Mouse (Mus musculus): ENCODE data around the gene Fam131c. TPM values are rescaled to one million over a fixed set of nuclear protein-coding genes. Genes with fewer than 3 reads are reported as not detected.

Gene Fam131c
- polyA plus RNA-seq, 1 experiment from 2014 or later = 0.70 TPM

DNA sequence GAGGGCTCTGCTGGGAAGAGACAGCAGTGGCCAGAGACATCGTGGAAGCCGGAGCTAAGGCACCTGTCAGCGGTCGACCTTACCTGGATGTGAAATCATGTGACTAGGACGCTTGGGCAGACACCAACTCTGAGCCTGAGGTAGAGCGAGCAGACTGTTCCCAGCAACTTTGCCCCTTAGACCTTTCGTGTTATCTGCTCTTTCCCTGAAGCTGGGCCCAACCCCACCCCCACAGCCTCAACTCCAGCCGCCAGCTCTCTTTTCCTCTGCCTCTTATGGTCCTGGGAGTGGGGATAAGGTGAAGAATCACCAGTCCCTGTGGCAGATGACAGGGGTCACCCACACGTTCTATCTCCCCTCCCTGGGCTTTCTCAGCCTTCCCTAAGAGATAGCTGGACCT, 52.9 kb downstream of the Fam131c start:
- Histone ChIP-seq H3K27me3 (ENCODE audit: low read depth, poor library complexity, severe bottlenecking) (peaks cover 47% of the 10 kb centered on the region), H3K4me3 (no peak overlapping the region), H3K9me3 (replicated peaks) (no peaks in the 10 kb centered on the region), H3K36me3 (no peaks in the 10 kb centered on the region), H3K4me1 (peaks cover 18% of the 10 kb centered on the region), H3K27ac (replicated peaks) (no peak overlapping the region)
- WGBS = 59% methylated on average over 9 of the region's 9 CpGs
- no peak for DNase-seq (ENCODE audit: low spot score)

DNA sequence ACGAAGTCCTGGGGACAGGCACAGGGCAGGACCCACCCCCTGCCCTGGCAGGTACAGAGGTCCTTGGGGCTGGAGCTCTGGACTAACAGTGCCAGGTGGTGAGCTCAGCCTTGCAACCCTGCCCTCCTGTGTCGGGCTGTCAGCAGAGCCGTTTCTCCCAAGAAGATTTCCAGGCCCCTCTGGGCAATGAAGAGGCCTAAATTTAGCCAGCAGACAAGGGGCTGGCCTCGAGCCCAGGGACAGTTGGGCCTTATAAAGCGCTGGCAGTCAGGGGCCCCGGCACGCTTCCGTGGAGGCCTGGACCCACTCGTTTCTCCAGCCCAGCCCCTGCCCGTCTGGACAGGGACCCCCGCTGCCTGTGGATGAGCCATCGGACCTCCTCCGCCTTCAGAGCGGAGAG, 53.4 kb downstream of the Fam131c start:
- no peak for DNase-seq (ENCODE audit: low spot score)
- Histone ChIP-seq H3K4me1 (peaks cover 24% of the 10 kb centered on the region), H3K9me3 (replicated peaks) (no peaks in the 10 kb centered on the region), H3K36me3 (no peaks in the 10 kb centered on the region), H3K27ac (replicated peaks) (no peak overlapping the region), H3K4me3 (no peak overlapping the region), H3K27me3 (ENCODE audit: low read depth, poor library complexity, severe bottlenecking) (peaks cover 53% of the 10 kb centered on the region)
- 83% methylated on average over 14 of the region's 14 CpGs for WGBS

DNA sequence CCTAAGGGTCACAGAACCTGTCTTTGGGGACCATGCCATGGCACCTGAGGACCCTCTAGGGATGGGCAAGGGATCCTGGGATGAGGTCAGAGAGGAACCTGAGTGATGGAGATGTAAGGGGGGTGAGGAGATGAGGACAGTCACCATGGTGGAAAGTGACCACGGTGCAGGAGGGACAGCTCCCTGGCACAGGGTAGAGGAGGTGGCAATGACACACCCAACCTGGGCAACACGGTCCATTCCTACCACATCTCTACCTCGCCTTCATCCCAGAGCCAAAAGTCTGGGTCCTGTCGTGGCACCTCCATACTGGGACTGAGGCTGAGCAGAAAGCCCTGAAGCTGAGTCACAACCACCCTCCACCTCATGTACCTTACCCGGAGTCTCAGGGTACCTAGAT, 54.8 kb downstream of the Fam131c start:
- H3K4me1 ChIP-seq = peaks cover 25% of the 10 kb centered on the region
- H3K9me3 ChIP-seq (replicated peaks) = no peaks in the 10 kb centered on the region
- WGBS = 77% methylated on average over 5 of the region's 5 CpGs
- no peaks in the 10 kb centered on the region for H3K36me3 ChIP-seq
- H3K27ac ChIP-seq (replicated peaks) = no peak overlapping the region
- no peak for DNase-seq (ENCODE audit: low spot score)
- peaks cover 67% of the 10 kb centered on the region for H3K27me3 ChIP-seq (ENCODE audit: low read depth, poor library complexity, severe bottlenecking)
- H3K4me3 ChIP-seq = no peak overlapping the region

DNA sequence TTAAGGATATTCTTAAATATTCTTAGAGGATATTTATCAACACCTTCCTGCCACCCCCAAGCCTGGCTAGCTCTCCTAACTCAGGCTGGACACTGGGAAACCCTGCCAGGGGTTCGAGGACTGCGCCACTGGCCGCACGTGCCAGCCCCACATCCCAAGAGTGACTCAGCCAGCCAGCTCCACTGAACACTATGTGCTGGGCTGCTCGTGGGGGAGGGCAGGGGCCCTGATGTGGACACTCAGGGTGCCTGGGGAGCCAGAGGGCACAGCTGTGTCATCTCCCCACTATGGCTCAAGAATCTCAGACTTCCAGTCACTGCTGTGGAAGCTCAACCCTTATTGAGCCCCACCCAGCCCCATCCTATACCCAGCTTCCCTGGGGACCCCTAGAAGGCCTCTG, 55.3 kb downstream of the Fam131c start:
- H3K9me3 ChIP-seq (replicated peaks) = no peaks in the 10 kb centered on the region
- 84% methylated on average over 5 of the region's 5 CpGs for WGBS
- peaks cover 25% of the 10 kb centered on the region for H3K4me1 ChIP-seq
- H3K27me3 ChIP-seq (ENCODE audit: low read depth, poor library complexity, severe bottlenecking) = peaks cover 72% of the 10 kb centered on the region
- DNase-seq (ENCODE audit: low spot score) = no peak
- no peak overlapping the region for H3K4me3 ChIP-seq
- no peak overlapping the region for H3K27ac ChIP-seq (replicated peaks)
- H3K36me3 ChIP-seq = no peaks in the 10 kb centered on the region

DNA sequence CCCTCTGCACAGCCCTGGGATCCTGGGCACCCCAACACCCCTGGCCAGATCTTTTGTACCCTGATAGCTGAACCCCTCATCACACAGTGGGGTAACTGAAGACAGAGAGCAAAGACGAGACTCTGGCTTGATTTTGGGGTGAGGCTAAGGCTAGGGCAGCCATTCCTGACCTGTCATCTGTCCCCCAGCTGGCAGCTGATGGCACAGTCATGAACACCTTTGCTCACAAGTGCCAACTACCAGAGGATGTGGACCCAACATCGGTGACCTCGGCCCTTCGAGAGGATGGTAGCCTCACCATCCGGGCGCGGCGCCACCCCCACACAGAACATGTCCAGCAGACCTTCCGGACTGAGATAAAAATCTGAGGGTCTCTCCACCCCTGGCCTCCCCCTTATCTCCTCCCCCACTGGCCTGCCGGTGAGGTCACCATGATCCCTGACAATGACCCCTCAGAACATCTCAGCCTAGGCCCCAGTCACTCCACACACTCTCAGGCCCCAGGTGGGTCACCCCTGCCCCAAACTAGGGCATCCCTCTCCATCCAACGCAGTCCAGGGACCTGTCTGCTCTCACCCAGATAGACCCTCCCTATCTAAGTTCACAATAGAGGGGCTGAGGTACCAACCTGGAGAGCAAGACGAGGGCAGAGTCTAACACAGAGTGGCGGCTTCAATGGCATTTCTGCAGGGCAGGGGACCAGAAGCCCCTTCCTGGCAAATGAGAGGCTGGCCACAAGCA, 55.8 kb downstream of the Fam131c start:
- Histone ChIP-seq H3K27ac (replicated peaks) (no peak overlapping the region), H3K4me3 (no peak overlapping the region), H3K4me1 (peaks cover 25% of the 10 kb centered on the region), H3K9me3 (replicated peaks) (no peaks in the 10 kb centered on the region), H3K27me3 (ENCODE audit: low read depth, poor library complexity, severe bottlenecking) (peaks cover 73% of the 10 kb centered on the region), H3K36me3 (no peaks in the 10 kb centered on the region)
- no peak for DNase-seq (ENCODE audit: low spot score)
- 91% methylated on average over 13 of the region's 13 CpGs for WGBS

DNA sequence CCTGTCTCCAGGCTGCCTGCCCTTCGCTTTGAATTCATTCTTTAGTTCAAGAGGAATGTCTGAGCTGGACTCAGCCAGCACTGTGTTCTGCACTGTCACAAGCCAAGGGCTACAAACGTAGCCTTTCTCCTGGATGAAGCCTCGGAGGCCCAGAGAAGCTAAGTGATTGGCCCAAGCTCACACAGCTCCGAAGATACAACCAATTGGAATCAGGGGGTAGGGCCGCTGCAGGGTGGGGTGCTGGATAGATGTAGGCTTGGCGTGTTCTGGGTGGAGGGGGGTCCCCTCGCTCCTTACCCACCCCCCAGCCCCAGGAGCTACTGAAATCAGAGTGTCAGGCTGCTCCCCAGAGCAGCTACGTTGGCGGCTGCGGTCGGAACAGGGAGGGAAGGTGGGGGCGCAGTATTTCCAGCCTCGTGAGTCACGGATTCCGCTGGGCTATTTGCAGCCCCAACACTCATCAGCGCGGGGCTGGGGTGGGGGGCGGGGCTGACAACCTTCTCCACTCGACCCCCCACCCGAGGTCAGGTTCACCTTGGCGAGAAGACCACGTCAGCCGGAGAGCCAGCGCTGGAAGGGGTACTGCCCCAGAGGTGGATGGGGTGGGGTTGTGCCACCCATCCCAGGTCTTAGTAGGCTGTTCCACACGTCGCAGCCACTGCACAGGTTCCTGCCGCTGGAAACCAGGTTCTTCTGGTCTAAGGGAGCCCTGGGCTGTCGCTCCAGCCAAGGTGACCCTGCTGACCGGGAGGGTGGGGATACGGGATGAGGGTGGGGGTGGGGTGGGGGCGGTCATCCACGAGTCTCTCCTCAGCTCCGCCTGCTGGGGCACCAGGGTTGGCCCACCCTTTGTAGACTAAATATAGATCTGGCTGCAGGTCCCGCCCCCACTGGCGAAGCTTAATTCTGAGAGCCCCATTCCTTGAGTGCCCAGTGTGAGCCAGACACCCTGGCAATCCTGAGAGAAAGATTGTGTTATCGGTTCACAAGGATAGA, 57.8 kb downstream of the Fam131c start:
- peaks cover 73% of the 10 kb centered on the region for H3K27me3 ChIP-seq (ENCODE audit: low read depth, poor library complexity, severe bottlenecking)
- peak overlapping the region; percentile 67 for H3K27ac ChIP-seq (replicated peaks)

DNA sequence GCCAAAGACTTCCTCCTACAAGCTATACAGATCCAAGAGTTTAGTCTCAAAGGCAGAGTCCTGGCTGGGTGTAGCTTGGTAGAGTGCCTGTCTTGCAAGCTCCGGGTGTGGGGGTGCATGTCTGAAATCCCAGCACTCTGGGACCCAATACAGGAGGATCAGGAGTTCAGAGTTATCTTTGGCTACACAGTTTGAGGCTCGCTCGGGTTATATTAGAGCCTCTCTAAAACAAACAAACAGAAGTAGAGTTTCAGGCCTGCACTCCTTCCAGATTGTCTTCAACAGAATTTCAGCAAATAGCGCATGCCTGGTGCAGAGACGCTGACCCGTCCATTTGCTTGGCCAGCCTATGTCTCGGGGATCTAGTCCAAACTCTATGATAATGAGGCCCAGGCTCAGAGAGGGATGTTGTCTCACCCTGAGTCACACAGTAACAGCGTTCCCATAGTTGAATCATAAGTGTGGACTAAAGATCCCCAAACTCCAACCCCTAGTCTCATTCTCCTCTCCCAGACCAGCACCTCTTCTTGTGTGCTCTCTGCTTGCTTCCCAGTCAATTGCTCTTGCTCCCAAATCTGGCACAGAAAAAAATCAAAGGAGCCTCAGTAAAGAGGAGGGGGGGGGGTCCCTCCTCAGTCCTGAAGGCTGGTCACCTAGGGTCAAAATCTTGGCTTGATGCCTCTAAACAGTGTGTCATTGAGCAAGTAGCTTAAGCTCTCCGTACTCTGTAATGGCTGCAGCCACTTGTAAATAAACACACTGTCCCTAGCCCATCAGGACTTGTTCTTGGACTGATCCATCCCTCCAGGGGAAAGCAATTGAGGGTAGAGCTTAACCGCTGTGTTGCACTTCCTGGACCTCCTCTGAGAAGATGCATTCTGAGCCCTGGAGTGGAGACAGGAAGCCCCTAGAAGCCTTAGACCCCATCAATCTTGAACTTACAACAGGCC, 59.1 kb downstream of the Fam131c start:
- peaks cover 60% of the 10 kb centered on the region for H3K27me3 ChIP-seq (ENCODE audit: low read depth, poor library complexity, severe bottlenecking)
- H3K36me3 ChIP-seq = no peaks in the 10 kb centered on the region
- 80% methylated on average over 10 of the region's 10 CpGs for WGBS
- H3K4me3 ChIP-seq = no peak overlapping the region
- no peak overlapping the region for H3K27ac ChIP-seq (replicated peaks)
- H3K9me3 ChIP-seq (replicated peaks) = no peaks in the 10 kb centered on the region
- no peak for DNase-seq (ENCODE audit: low spot score)
- peaks cover 18% of the 10 kb centered on the region for H3K4me1 ChIP-seq

More for the DNA sequence above, 57.8 kb downstream of the Fam131c start:
- Histone ChIP-seq H3K36me3 (no peaks in the 10 kb centered on the region), H3K4me1 (peaks cover 18% of the 10 kb centered on the region), H3K4me3 (peak overlapping the region; percentile 55), H3K9me3 (replicated peaks) (no peaks in the 10 kb centered on the region)
- peak; percentile 30 for DNase-seq (ENCODE audit: low spot score)
- WGBS = 5% methylated on average over 36 of the region's 36 CpGs

DNA sequence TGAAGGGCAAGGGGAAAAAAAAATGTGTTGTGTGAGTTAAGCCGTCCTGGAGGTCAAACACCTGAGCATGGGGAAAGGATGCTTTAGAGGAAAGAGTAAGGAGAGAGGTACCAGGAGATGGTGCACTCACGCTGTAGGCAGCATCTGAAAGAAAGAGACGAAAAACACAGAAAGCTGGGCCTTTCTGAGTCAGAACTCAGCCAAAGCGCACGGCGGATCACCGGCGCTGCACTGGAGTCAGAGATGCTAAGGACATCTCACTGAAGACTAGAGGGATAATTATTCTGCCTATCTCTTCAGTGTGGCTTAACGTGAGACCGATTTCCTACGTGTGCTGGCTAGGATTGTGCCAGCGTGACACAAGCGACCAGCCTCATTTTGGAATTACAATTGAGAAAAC, 59.9 kb downstream of the Fam131c start:
- 86% methylated on average over 13 of the region's 13 CpGs for WGBS
- no peaks in the 10 kb centered on the region for H3K36me3 ChIP-seq
- no peak overlapping the region for H3K27ac ChIP-seq (replicated peaks)
- H3K4me3 ChIP-seq = no peak overlapping the region
- H3K9me3 ChIP-seq (replicated peaks) = no peaks in the 10 kb centered on the region
- DNase-seq (ENCODE audit: low spot score) = no peak
- peaks cover 18% of the 10 kb centered on the region for H3K4me1 ChIP-seq
- H3K27me3 ChIP-seq (ENCODE audit: low read depth, poor library complexity, severe bottlenecking) = peaks cover 54% of the 10 kb centered on the region

DNA sequence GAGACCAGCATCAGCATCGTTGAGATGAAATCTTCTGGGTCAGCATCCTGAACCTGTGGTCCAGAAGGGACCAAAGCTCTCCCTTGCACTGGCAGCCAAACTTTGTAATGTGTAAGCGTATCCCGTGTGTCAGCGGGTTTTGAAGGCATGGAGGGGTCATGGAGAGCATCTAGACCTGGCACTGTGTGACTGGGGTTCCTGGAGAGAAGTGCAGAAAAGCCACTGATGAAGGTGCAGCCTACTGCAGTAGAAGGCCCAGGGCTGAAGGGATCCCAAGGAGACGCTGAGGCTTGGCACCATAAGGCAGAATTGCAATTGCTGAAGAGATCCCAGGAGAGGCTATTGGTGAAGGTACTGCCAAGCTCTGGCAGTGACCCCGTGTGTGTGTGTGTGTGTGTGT, 61.4 kb downstream of the Fam131c start:
- WGBS = 82% methylated on average over 6 of the region's 6 CpGs
- DNase-seq (ENCODE audit: low spot score) = no peak
- peaks cover 18% of the 10 kb centered on the region for H3K4me1 ChIP-seq
- no peak overlapping the region for H3K4me3 ChIP-seq
- peaks cover 41% of the 10 kb centered on the region for H3K27me3 ChIP-seq (ENCODE audit: low read depth, poor library complexity, severe bottlenecking)
- no peaks in the 10 kb centered on the region for H3K36me3 ChIP-seq
- no peak overlapping the region for H3K27ac ChIP-seq (replicated peaks)
- no peaks in the 10 kb centered on the region for H3K9me3 ChIP-seq (replicated peaks)

DNA sequence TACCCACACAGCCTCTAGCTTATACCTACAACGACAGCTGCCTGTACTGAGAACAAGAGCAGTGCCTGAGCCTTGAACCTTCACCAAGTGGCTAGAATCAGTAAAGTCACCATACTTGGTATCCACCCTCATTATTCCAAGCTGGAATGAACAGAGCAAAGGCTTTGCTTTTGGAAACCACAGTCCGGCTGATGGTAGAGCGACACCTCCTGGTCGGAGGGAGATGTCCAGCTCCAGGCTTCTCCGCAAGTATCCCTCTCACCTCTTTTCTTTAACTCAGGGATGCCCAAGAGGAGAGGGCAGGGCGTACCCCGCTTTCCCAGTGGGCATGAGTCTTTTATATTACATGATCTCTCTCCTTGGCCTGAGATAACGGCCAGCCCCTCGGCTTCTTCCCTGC, 61.8 kb downstream of the Fam131c start:
- Histone ChIP-seq H3K27ac (replicated peaks) (no peak overlapping the region), H3K27me3 (ENCODE audit: low read depth, poor library complexity, severe bottlenecking) (peaks cover 36% of the 10 kb centered on the region), H3K36me3 (no peaks in the 10 kb centered on the region), H3K4me1 (peaks cover 18% of the 10 kb centered on the region), H3K4me3 (no peak overlapping the region), H3K9me3 (replicated peaks) (no peaks in the 10 kb centered on the region)
- 52% methylated on average over 9 of the region's 9 CpGs for WGBS
- no peak for DNase-seq (ENCODE audit: low spot score)

DNA sequence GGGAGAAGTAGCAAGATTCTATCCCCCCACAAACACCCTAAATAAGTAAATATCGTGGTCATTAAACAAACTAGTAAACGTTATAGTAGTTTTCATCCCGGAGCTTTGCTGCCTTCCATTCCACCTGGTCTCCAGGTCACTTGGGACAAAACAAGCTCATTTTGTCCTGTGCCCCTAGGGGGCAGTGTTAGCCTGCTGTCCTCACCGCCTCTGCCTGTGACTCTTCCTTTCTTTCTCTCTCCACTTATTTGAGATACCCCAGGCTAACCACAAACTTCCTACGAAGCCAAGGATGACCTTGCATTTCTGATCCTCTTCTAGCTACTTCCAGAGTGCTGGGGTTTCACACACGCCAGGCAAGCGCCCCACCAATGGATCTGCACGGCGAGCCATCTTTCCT, 63.0 kb downstream of the Fam131c start:
- H3K4me3 ChIP-seq = no peak overlapping the region
- no peaks in the 10 kb centered on the region for H3K36me3 ChIP-seq
- 49% methylated on average over 9 of the region's 9 CpGs for WGBS
- no peaks in the 10 kb centered on the region for H3K9me3 ChIP-seq (replicated peaks)
- H3K4me1 ChIP-seq = peaks cover 6% of the 10 kb centered on the region
- peaks cover 24% of the 10 kb centered on the region for H3K27me3 ChIP-seq (ENCODE audit: low read depth, poor library complexity, severe bottlenecking)
- H3K27ac ChIP-seq (replicated peaks) = no peak overlapping the region
- DNase-seq (ENCODE audit: low spot score) = peak; percentile 62

DNA sequence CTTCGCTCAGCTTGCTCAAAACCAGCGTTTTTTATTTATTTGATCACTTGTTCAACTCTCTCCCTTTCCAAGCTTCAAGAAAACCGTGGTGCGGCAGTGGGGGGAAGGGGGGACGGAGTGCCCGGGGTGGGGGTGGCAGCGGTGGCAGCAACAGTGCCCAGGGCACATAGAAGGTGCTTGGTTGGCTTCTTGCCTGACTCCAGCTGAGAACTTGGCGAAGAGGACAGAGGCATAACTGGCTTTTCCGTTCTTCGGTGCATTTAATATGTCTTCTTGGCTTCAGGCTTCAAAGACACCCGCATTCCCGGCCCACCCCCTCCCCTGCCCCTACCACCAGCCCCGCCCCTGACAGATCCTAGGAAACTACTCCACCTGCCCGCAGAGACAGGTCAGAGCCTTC, 64.6 kb downstream of the Fam131c start:
- 76% methylated on average over 14 of the region's 14 CpGs for WGBS
- Histone ChIP-seq H3K4me1 (no peaks in the 10 kb centered on the region), H3K27ac (replicated peaks) (no peak overlapping the region), H3K9me3 (replicated peaks) (no peaks in the 10 kb centered on the region), H3K36me3 (no peaks in the 10 kb centered on the region), H3K4me3 (no peak overlapping the region), H3K27me3 (ENCODE audit: low read depth, poor library complexity, severe bottlenecking) (peaks cover 8% of the 10 kb centered on the region)
- DNase-seq (ENCODE audit: low spot score) = no peak

Data from midbrain, embryonic 10.5 days (tissue).